Mouse (Mus musculus) CD8-positive naive resting alpha-beta T cell, adult 57 days (primary cell): ENCODE results near the gene Otof. TPM values are rescaled to one million over a fixed set of nuclear protein-coding genes. Genes with fewer than 3 reads are reported as not detected.

Experiments
- total RNA-seq: library from RNA; stranded (reverse); gene quantifications from one replicate; pipeline ENCODE4 v1.2.4, GENCODE M21; 2023

The Otof gene
- not detected for total RNA-seq

DNA sequence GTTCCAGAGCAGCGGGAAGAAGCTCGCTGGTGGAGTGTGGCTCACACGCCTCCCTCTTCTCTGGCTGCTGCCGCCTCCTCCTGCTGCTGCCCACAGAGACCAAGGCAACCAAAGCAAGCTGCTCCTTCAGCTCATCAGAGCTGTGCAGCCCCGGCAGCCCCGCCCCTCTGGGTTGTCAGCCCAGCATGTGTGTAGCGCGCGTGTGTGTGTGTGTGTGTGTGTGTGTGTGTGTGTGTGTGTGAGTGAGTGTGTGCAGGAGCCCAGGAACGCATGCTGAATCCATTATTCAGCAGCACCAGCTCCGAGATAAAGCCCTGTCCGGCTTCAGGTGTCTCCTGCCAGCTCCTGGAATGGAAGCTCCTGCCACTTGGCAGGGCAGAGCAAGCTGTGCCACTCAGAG, at the start of gene Otof:
TSS of gene Otof (minus strand) at position 112 of the 400 bp plus-strand sequence.

DNA sequence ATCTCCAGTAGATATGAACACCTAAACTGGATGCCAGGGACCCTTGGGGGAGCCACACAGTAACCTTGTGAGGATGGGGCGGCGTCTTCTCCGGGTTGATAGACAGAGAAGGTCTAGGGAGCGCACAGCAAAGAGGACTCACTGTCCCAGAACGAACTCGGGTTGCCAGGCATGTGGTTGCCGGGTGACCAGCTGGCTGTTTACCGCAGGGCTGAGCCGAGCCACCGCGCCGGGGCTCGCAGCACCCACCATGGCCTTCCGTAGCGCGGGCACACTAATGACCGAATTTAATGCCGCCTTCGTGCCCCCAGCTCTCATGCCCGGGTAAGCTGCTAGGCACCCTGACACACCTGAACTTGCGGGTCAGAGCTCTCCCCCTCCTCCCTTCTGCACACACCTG, 4.1 kb upstream of the Otof start, which contains the start of gene 1700001C02Rik:
TSS of gene 1700001C02Rik (plus strand) at position 187 of the 400 bp plus-strand sequence.

Other genes with a start within 250 kb of the Otof start
- 27.3 TPM for gene Selenoi, start 229.4 kb downstream of the Otof start, total RNA-seq
- gene Drc1, start 180.5 kb downstream of the Otof start, total RNA-seq = 35.4 TPM
- gene 1700001C02Rik, start 4.1 kb upstream of the Otof start, total RNA-seq = not detected
- gene Cib4, start 83.9 kb upstream of the Otof start, total RNA-seq = not detected
- 0.31 TPM for gene Kcnk3, start 126.2 kb upstream of the Otof start, total RNA-seq
- gene Slc35f6, start 186.0 kb upstream of the Otof start, total RNA-seq = 44.5 TPM
- 95.1 TPM for gene Cenpa, start 204.8 kb upstream of the Otof start, total RNA-seq
- gene Dpysl5, start 249.6 kb upstream of the Otof start, total RNA-seq = 0.24 TPM